22 mouse cellular contexts compared by ENCODE assay signal in genomic region chr17:11468624-11469023, GRCm38 (mm10).
DNase-seq lines count a peak whose midpoint lies in the region; ATAC-seq and TF ChIP-seq lines count a peak whose summit lies in the region.
"Had no signal": no experiment of that assay in that cellular context is flagged by ENCODE, and none has a peak within 500 bp of the region (broad histone marks: within the 10 kb centered on the region; RNA-seq: fewer than 3 reads in every experiment).

No protein-coding gene starts in this region.

- no peak overlapping the region for H3K27ac ChIP-seq in heart, adult 2 months
- no peak overlapping the region for H3K27ac ChIP-seq in forebrain, embryonic 10.5 days

- intact Hi-C loops in heart, adult 2 months (cut with DNase I): no loop called here
- intact Hi-C loops in left cerebral cortex, postnatal 25 days (cut with DNase I): no loop called here

- no peaks in the 10 kb centered on the region for H3K9me3 ChIP-seq in forebrain, embryonic 10.5 days
- H3K9me3 ChIP-seq: G1E had no signal

- peak; percentile 18 for DNase-seq in heart, adult 11 months
- DNase-seq in heart, adult 2 months: no peak
- peak; percentile 79 for DNase-seq in Muller cell, postnatal 12 days (ENCODE audit: inconsistent ontology term)
- peak; percentile 13 for DNase-seq in Patski (ENCODE audit: low read depth, low spot score)
- no peak for DNase-seq in forebrain, embryonic 10.5 days (ENCODE audit: extremely low spot score, low spot score)
- no peak for DNase-seq in left cerebral cortex, postnatal 25 days (ENCODE audit: low spot score in 2 of 2)
- DNase-seq: adrenal gland, adult 2 months; adrenal gland, adult 8-10 months; adrenal gland, postnatal 10 days; adrenal gland, postnatal 14 days; adrenal gland, postnatal 25 days; adrenal gland, postnatal 36 days; B cell, adult 2 months; cerebellum, adult 11 months; cerebellum, adult 11-12 months; cerebellum, adult 18-20 months; cerebellum, adult 2 months; cerebellum, adult 8-10 months had no signal

- CTCF ChIA-PET in Patski (lab: Charles Lee): no interaction called here

- no peak for TF ChIP-seq EP300 in heart, adult 2 months (IDR thresholded peaks at IDR 0.05; ENCODE audit: insufficient read depth, low read depth, low read length)

- H3K79me2 ChIP-seq in heart, adult 2 months (replicated peaks; ENCODE audit: control insufficient read depth, insufficient read depth, low read length): no peaks in the 10 kb centered on the region

- no peak for TF ChIP-seq CTCF in heart, adult 2 months (IDR thresholded peaks at IDR 0.05)
- no peak for TF ChIP-seq CTCF in Patski (IDR thresholded peaks at IDR 0.05)

- H3K9ac ChIP-seq in heart, adult 2 months (ENCODE audit: low read depth, low read length): no peak overlapping the region

- no peak overlapping the region for H3K4me3 ChIP-seq in heart, adult 2 months
- H3K4me3 ChIP-seq in forebrain, embryonic 10.5 days: no peak overlapping the region

- in situ Hi-C loops in Patski (cut with MboI; ENCODE audit: low pct_unique_long_range_greater_than_20kb): no loop called here

- no peaks in the 10 kb centered on the region for H3K4me1 ChIP-seq in heart, adult 2 months (ENCODE audit: control insufficient read depth, insufficient read depth, low read length)
- no peaks in the 10 kb centered on the region for H3K4me1 ChIP-seq in forebrain, embryonic 10.5 days

- POLR2A ChIA-PET in Patski (lab: Charles Lee): no interaction called here

- ATAC-seq in Patski: peak; percentile 62
- ATAC-seq: activated CD4-positive, CD25-positive, alpha-beta regulatory T cell, adult 4 months; CD4-positive, CD25-positive, alpha-beta regulatory T cell, adult 4 months had no signal

- no peaks in the 10 kb centered on the region for H3K27me3 ChIP-seq in heart, adult 2 months (ENCODE audit: control insufficient read depth, insufficient read depth, low read length)
- no peaks in the 10 kb centered on the region for H3K27me3 ChIP-seq in Patski
- no peaks in the 10 kb centered on the region for H3K27me3 ChIP-seq in forebrain, embryonic 10.5 days (ENCODE audit: poor library complexity, severe bottlenecking)
- H3K27me3 ChIP-seq: CH12.LX had no signal

- TF ChIP-seq POLR2A in heart, adult 2 months (IDR thresholded peaks at IDR 0.05; ENCODE audit: insufficient read depth, low read depth, low read length): no peak

- 67% methylated on average over 2 of the region's 2 CpGs for WGBS in heart, adult 2 months
- WGBS in forebrain, embryonic 10.5 days: 84% methylated on average over 2 of the region's 2 CpGs

- H3K36me3 ChIP-seq in heart, adult 2 months (ENCODE audit: control insufficient read depth, insufficient read depth, low read length): no peaks in the 10 kb centered on the region
- no peaks in the 10 kb centered on the region for H3K36me3 ChIP-seq in forebrain, embryonic 10.5 days (replicated peaks)
- H3K36me3 ChIP-seq: G1E had no signal

Comparison
In these comparisons a context has a peak if more than half of its experiments do, and no peak if none do; other contexts are left out.
1. DNase-seq: peak in heart, adult 11 months (single experiment), Muller cell, postnatal 12 days (single experiment) and Patski (single experiment); none in heart, adult 2 months (0 of 2), forebrain, embryonic 10.5 days (single experiment) and left cerebral cortex, postnatal 25 days (0 of 2).